Mouse (Mus musculus) forebrain, embryonic 16.5 days (tissue): ENCODE data around the gene Necab3. TPM values are rescaled to one million over a fixed set of nuclear protein-coding genes. Genes with fewer than 3 reads are reported as not detected.
A peak's percentile ranks its signal among the peaks of the same experiment; 100 is the strongest.

Experiments used
- ATAC-seq: fragments of 200-750 bp; cut with Nextera tagmentation; 2 replicates; pipeline ENCODE4 v1.8.0; 2017; ENCODE audit warnings: mild to moderate bottlenecking, moderate library complexity
- H3K27ac ChIP-seq: fragments of 300-500 bp; sonication (generic); 2 replicates; pipeline ENCODE4 v1.5.1; 2014; ENCODE audit warnings: low read length, control low read depth
- H3K27me3 ChIP-seq: fragments of 300-500 bp; sonication (generic); replicated peaks from 2 replicates; pipeline ENCODE4 v1.6.1; 2014; ENCODE audit warnings: low read length; ENCODE audit not compliant: control insufficient read depth, insufficient read depth
- H3K36me3 ChIP-seq: fragments of 300-500 bp; sonication (generic); 2 replicates; pipeline ENCODE4 v1.6.1; 2014; ENCODE audit not compliant: control insufficient read depth, insufficient read depth
- H3K4me1 ChIP-seq: fragments of 300-500 bp; sonication (generic); replicated peaks from 2 replicates; pipeline ENCODE4 v1.6.1; 2014; ENCODE audit warnings: low read length; ENCODE audit not compliant: control insufficient read depth, insufficient read depth
- H3K4me2 ChIP-seq: fragments of 300-500 bp; sonication (generic); 2 replicates; pipeline ENCODE4 v1.6.1; 2014; ENCODE audit warnings: mild to moderate bottlenecking, low read length, control low read depth
- H3K4me3 ChIP-seq: fragments of 300-500 bp; sonication (generic); replicated peaks from 2 replicates; pipeline ENCODE4 v1.5.1; 2014; ENCODE audit warnings: mild to moderate bottlenecking, low read length, control low read depth
- H3K9ac ChIP-seq: fragments of 300-500 bp; sonication (generic); replicated peaks from 2 replicates; pipeline ENCODE4 v1.6.1; 2014; ENCODE audit warnings: low read depth, low read length, control low read depth
- H3K9me3 ChIP-seq: fragments of 300-500 bp; sonication (generic); 2 replicates; pipeline ENCODE4 v1.6.1; 2016; ENCODE audit warnings: low read length; ENCODE audit not compliant: control insufficient read depth
- WGBS: fragments of 180-500 bp; shearing (Covaris S2); extraction: QIAGEN DNeasy Blood & Tissue Kit; methylation state at CpG from one replicate; pipeline ENCODE4 v1.1.7; 2014; 5-methylcytosine and 5-hydroxymethylcytosine counted together
- polyA plus RNA-seq: library from polyadenylated mRNA; unstranded; fragments of >200 nt; fragmentation: Nextera tagmentation; extraction: Ambion mirVana; gene quantifications from 2 replicates; pipeline ENCODE4 v1.2.1, GENCODE M21; 2015

Necab3 gene
- polyA plus RNA-seq, 1 experiment from 2014 or later: 27.1 TPM

GRCm38 (mm10) chr2:154508450-154508849 is 50.2 kb downstream of the Necab3 start:
- Histone ChIP-seq H3K9ac (no peak overlapping the region), H3K4me2 (no peak overlapping the region), H3K9me3 (no peaks in the 10 kb centered on the region), H3K36me3 (peaks cover 15% of the 10 kb centered on the region), H3K27ac (no peak overlapping the region; the same call in 1 of the 2 replicates), H3K4me3 (no peak overlapping the region), H3K4me1 (peaks cover 16% of the 10 kb centered on the region), H3K27me3 (no peaks in the 10 kb centered on the region)
- no peak for ATAC-seq
- 80% methylated on average over 4 of the region's 4 CpGs for WGBS

DNA sequence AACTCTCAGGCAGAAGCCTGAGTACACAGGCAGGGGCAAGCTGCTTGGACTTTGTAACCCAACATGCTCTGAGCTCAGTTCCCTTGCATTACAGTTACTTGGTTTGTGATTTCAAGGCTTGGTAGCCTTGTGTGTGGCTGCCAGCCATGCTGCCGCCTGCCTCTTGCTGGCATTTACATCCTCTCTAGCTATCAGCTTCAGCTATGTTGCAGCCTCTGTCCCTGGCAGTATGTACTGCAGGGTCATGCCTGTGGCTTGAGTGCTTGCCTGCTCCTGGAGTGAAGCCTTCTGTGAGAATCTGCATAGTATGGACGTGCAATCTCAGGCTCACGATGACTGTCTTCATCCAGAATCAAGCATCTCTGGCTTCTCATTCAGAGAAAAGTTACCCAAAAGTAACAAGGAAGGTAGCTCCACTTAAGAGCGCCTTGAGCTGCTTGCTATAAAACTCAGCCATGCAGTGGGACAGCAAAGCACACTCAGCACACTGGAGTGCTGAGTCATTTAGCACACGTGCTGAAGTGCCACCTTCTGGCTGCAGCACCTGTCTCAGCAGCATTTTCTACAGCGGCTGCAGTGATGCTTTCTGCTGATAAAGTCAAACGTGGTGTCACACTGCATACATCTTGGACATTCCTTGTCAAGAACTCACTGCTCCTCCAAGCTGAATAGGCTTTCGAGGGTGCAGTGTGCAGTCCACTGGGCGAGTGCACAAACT is 51.0 kb downstream of the Necab3 start:
- Histone ChIP-seq H3K9ac (no peak overlapping the region), H3K27ac (peak overlapping the region; percentile 47), H3K36me3 (peaks cover 15% of the 10 kb centered on the region), H3K9me3 (no peaks in the 10 kb centered on the region), H3K4me2 (no peak overlapping the region), H3K27me3 (no peaks in the 10 kb centered on the region), H3K4me3 (no peak overlapping the region), H3K4me1 (peaks cover 16% of the 10 kb centered on the region)
- WGBS: 52% methylated on average over 9 of the region's 9 CpGs
- no peak for ATAC-seq

GRCm38 (mm10) chr2:154507076-154507475 is 51.6 kb downstream of the Necab3 start:
- 20% methylated on average over 2 of the region's 2 CpGs for WGBS
- H3K4me1 ChIP-seq: peaks cover 16% of the 10 kb centered on the region
- no peak overlapping the region for H3K9ac ChIP-seq
- no peaks in the 10 kb centered on the region for H3K27me3 ChIP-seq
- H3K27ac ChIP-seq: peak overlapping the region; percentile 47
- ATAC-seq: no peak
- no peak overlapping the region for H3K4me2 ChIP-seq
- H3K9me3 ChIP-seq: no peaks in the 10 kb centered on the region
- peaks cover 12% of the 10 kb centered on the region for H3K36me3 ChIP-seq
- H3K4me3 ChIP-seq: no peak overlapping the region

DNA sequence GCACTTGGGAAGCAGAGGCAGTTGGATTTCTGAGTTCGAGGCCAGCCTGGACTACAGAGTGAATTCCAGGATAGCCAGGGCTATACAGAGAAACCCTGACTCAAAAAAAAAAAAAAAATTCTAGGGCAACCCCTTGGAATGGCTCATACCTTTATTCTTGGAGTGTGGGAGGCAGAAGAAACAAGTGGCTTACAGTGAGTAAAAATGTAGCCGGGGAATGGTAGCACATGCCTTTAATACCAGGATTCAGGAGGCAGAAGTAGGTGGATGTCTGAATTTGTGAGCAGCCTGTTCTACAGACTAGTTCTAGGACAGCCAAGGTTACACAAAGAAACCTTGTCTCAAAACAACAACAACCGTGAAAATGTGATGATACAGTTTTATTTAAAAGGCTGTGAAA is 57.9 kb downstream of the Necab3 start:
- H3K4me2 ChIP-seq: no peak overlapping the region
- no peaks in the 10 kb centered on the region for H3K36me3 ChIP-seq
- peaks cover 4% of the 10 kb centered on the region; the same call in 1 of the 2 replicates for H3K4me1 ChIP-seq
- H3K27me3 ChIP-seq: no peaks in the 10 kb centered on the region
- 92% methylated on average over 3 of the region's 3 CpGs for WGBS
- no peak overlapping the region for H3K4me3 ChIP-seq
- H3K9me3 ChIP-seq: no peaks in the 10 kb centered on the region
- no peak overlapping the region for H3K27ac ChIP-seq
- ATAC-seq: no peak
- no peak overlapping the region for H3K9ac ChIP-seq

DNA sequence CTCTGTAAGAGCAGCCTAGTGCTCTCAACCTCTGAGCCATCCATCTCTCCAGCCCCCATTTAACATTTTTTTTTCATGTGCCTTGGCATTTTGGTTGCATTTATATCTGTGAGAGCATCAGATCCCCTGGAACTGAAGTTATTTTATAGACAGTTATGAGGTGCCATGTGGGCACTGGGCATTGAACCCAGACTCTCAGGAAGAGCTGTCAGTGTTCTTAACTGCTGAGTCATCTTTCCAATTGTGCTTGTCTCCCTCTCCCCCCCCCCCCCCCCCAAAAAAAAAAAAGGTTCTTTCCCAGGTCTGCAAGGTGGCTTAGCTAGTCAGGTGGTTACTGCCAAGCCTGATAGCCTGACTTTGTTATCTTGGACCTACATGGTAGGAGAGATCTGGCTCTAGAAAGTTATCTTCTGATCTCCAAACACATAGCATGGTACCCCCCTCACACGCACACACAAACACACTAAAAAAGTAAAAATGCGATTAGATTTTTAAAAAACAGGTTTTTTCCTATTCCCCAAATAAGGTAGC is 58.9 kb downstream of the Necab3 start:
- Histone ChIP-seq H3K4me3 (no peak overlapping the region), H3K27ac (no peak overlapping the region), H3K9me3 (no peaks in the 10 kb centered on the region), H3K4me2 (no peak overlapping the region), H3K4me1 (peaks cover 4% of the 10 kb centered on the region; the same call in 1 of the 2 replicates), H3K27me3 (no peaks in the 10 kb centered on the region), H3K9ac (no peak overlapping the region), H3K36me3 (no peaks in the 10 kb centered on the region)
- ATAC-seq: no peak
- 99% methylated on average over 2 of the region's 2 CpGs for WGBS

DNA sequence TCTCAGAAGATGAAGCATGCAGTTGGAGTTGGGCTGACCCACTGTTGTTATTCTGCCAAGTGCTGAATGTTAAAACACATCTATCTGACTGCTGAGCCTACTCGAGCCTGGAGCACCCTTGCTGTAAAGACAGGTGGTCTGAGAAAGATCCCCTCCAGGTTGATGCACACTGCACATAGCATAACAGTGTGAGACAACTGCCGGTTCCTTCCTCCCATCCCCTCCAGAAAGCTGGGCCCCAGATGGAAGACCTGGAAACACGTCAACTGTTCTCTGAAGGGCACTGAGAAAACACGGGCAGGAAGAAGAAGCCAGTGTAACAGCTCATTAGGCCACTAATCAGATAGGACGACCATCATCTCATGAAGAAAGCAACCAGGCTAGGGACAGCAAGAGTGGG is 60.1 kb downstream of the Necab3 start:
- Histone ChIP-seq H3K27me3 (no peaks in the 10 kb centered on the region), H3K9me3 (no peaks in the 10 kb centered on the region), H3K36me3 (no peaks in the 10 kb centered on the region), H3K4me2 (no peak overlapping the region), H3K4me3 (no peak overlapping the region), H3K9ac (no peak overlapping the region), H3K4me1 (peaks cover 4% of the 10 kb centered on the region; the same call in 1 of the 2 replicates), H3K27ac (no peak overlapping the region)
- no peak for ATAC-seq
- 46% methylated on average over 5 of the region's 5 CpGs for WGBS

DNA sequence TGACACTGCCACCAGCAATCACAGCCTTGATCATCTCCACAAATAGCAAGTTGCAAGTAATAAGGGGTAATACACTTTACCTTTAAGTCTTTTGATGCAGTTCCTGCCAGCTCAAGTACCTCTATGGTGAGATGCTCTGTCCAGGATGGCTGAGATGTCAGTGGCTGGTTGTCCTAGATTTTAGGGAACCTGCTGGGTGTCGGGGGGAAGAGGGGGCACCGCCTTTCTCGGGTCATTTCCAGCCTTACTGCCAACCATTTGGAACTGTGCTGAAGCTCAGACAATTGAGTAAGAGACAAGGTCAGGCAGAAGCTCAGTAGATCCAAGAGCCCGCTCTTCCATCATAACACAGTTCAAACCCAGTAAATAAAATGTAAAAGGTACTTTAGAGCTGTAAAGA is 63.7 kb downstream of the Necab3 start:
- Histone ChIP-seq H3K4me3 (no peak overlapping the region), H3K27me3 (no peaks in the 10 kb centered on the region), H3K9ac (no peak overlapping the region), H3K4me1 (peaks cover 7% of the 10 kb centered on the region; the same call in 1 of the 2 replicates), H3K9me3 (no peaks in the 10 kb centered on the region), H3K4me2 (no peak overlapping the region), H3K36me3 (no peaks in the 10 kb centered on the region), H3K27ac (no peak overlapping the region)
- WGBS: 95% methylated on average over 4 of the region's 4 CpGs
- ATAC-seq: no peak

Other genes starting within 250 kb of the Necab3 start
- 16.2 and 16.7 TPM in 2 replicates for gene Cdk5rap1, start 185.9 kb downstream of the Necab3 start, polyA plus RNA-seq
- 10.0 and 10.4 TPM in 2 replicates for gene Snta1, start 150.8 kb downstream of the Necab3 start, polyA plus RNA-seq
- 73.3 and 83.6 TPM in 2 replicates for gene Cbfa2t2, start 122.4 kb downstream of the Necab3 start, polyA plus RNA-seq
- 1.9 and 2.9 TPM in 2 replicates for gene 1700003F12Rik, start 11.8 kb downstream of the Necab3 start, polyA plus RNA-seq
- 0.37 and 0.86 TPM in 2 replicates for gene Actl10, start 7.1 kb downstream of the Necab3 start, polyA plus RNA-seq
- gene E2f1, start 11.0 kb upstream of the Necab3 start, polyA plus RNA-seq: 10.8 and 12.1 TPM in 2 replicates
- 12.0 and 14.8 TPM in 2 replicates for gene Pxmp4, start 44.8 kb upstream of the Necab3 start, polyA plus RNA-seq
- 2.6 and 3.3 TPM in 2 replicates for gene Zfp341, start 54.4 kb upstream of the Necab3 start, polyA plus RNA-seq
- not detected in 2 replicates for gene 4930519P11Rik, start 54.5 kb upstream of the Necab3 start, polyA plus RNA-seq
- gene Chmp4b, start 92.8 kb upstream of the Necab3 start, polyA plus RNA-seq: 18.5 and 19.5 TPM in 2 replicates
- gene Gm14214, start 211.1 kb upstream of the Necab3 start, polyA plus RNA-seq: not detected in 2 replicates
- 35.0 and 47.7 TPM in 2 replicates for gene Raly, start 232.2 kb upstream of the Necab3 start, polyA plus RNA-seq
- 0.73 and 0.94 TPM in 2 replicates for gene a, start 232.5 kb upstream of the Necab3 start, polyA plus RNA-seq